Mouse (Mus musculus) lung, postnatal 4 days (tissue): ENCODE data around the gene Gm21981.
"Not testable (repeated sequence)": the region's sequence is repeated elsewhere in the genome, so short reads cannot be mapped to it uniquely, and the experiment has no call there.

Experiments used
- DNase-seq, 2 experiments: peaks; one replicate each; pipeline ENCODE4 v3.0.0; 2021

Gm21981 gene

GRCm38 (mm10) chr17:47663009-47663713, 31.1 kb downstream of the Gm21981 start:
- DNase-seq: no peak

DNA sequence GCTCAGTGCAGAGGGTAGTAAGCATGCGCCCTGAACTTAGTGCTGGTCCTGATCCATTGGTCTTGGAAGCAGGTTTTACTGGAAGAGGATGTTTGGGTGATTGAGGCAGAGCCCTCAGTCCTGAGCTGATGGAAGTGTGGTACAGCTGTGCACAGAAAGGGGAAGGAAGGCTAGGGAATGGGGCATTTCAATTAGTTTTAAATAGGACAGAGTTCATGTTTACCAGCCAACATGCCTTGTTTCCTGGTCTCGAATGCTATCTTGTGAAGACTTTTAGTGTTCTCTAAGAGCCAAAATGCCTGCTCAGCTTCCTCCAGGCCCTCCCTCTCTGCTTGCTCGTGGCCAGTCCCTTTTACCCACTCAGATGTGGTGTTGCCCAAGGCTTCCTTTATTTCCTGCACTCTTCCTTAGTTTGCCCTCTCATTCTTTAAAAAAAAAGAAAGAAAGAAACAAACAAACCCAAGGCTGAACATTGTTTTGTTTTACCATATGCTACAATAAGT, 35.5 kb downstream of the Gm21981 start:
- DNase-seq: no peak

DNA sequence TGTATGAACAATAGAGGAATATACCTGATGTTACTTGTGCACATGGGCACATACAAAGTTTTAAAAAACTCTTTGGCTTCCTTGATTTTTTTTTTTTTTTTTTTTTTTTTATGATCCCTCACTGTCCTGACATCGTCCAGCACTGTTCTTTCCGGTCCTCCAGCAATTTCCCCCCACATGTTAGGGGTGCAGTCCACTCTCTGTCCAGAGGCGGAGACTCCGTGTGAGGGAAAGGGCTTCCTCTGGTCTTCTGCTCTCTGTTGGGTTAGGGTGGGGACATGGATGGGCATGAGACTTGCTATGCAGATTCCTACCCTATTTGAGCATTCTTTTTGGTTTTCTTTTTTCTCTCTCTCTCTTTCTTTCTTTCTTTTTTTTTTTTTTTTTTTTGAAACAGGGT, 36.4 kb downstream of the Gm21981 start:
- no peak for DNase-seq

DNA sequence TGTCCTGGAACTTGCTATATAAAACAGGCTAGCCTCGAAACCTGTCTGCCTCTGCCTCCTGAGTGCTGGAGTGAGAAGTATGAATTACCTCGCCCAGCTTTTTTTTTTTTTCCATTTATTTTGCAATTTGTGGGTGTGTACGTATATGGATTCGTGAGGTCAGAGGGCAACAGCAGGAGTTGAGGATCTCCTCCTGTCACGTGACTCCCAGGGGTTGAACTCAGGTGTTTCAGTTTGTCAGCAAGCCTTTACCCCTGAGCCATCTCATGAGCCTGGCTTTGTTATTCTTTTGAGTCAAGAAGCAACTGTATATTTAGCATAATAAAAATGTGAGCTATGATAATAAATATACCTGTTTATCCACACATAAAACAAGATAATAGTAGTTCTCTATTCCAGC, 38.6 kb downstream of the Gm21981 start:
- no peak for DNase-seq

DNA sequence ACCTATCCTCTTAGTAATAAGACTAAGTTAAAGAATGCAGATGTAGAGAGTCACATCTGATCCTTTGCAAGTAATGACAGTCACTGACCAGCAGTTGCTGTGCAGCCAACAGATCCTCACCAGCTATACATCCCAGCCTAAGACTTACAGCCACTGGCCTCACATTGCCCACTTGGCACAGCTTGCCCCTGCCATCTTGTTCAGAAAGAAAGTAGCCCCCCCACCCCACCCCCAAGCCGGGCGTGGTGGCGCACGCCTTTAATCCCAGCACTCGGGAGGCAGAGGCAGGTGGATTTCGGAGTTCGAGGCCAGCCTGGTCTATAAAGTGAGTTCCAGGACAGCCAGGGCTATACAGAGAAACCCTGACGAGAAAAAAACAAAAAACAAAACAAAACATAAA, 39.9 kb downstream of the Gm21981 start:
- DNase-seq: not testable (repeated sequence)

DNA sequence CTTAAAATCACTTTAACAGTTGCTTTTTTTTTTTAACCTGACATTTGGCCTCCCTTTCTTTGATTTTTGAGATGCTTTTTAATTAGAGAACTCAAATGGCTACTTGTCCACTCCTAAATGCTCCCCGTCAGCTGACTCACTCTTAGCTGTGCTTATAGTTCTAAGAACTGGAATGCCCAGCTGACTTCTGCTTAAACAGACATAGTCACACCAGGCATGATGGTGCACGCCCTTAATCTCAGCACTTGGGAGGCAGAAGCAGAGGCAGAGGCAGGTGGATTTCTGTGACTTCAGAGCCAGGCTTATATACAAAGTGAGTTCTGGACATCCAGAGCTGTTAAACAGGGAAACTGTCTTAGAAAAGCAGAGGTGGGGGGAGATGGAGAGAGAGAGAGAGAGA, 42.3 kb downstream of the Gm21981 start:
- DNase-seq: no peak

DNA sequence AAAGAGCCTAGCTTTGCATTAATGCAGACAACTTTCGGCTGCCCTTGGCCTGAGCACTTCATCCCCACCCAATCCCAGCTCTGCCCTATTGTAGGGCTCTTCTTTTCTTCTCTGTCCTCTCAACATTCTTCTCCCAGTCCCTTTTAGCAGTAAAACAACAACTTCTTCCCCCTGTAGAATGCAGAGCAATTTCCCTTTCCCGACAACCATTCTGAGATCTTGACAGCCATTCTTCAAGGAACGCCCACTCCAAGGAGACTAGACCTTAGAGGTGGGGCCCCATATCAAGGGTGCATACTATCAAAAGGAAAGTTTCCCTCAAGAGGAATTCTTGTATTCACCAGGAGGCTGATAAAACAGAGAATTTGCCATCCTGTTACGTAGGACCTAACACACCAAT, 45.3 kb downstream of the Gm21981 start:
- no peak for DNase-seq

- DNase-seq: peak; percentile 64 to 80
These were observed 47.6 kb downstream of the Gm21981 start for GRCm38 (mm10) chr17:47646683-47647082.

- DNase-seq: no peak
These were observed 51.3 kb downstream of the Gm21981 start for GRCm38 (mm10) chr17:47642992-47643391.
